8 mouse cellular contexts compared by ENCODE assay signal in genomic region chr11:96645538-96646037, GRCm38 (mm10).
A peak's percentile ranks its signal among the peaks of the same experiment; 100 is the strongest.
DNase-seq lines count a peak whose midpoint lies in the region; ATAC-seq lines count a peak whose summit lies in the region.

No protein-coding gene starts in this region.

- WGBS in embryonic facial prominence, embryonic 13.5 days, result 32% methylated on average over 10 of the region's 10 CpGs
- 40% methylated on average over 10 of the region's 10 CpGs for WGBS in kidney, embryonic 15.5 days
- 44% methylated on average over 10 of the region's 10 CpGs for WGBS in liver, embryonic 12.5 days (ENCODE audit: insufficient replicate concordance)

- H3K9ac ChIP-seq in embryonic facial prominence, embryonic 13.5 days, result no peak overlapping the region
- H3K9ac ChIP-seq in kidney, embryonic 15.5 days, result no peak overlapping the region
- no peak overlapping the region for H3K9ac ChIP-seq in liver, embryonic 12.5 days

- peaks cover 8% of the 10 kb centered on the region; the same call in 1 of the 2 replicates for H3K27me3 ChIP-seq in embryonic facial prominence, embryonic 13.5 days
- H3K27me3 ChIP-seq in kidney, embryonic 15.5 days, result no peaks in the 10 kb centered on the region
- no peaks in the 10 kb centered on the region for H3K27me3 ChIP-seq in liver, embryonic 12.5 days (replicated peaks)

- no peak overlapping the region for H3K4me3 ChIP-seq in embryonic facial prominence, embryonic 13.5 days
- H3K4me3 ChIP-seq in kidney, embryonic 15.5 days (replicated peaks), result no peak overlapping the region
- H3K4me3 ChIP-seq in liver, embryonic 12.5 days, result no peak overlapping the region

- peak; percentile 12 to 46 for DNase-seq in cerebellum, postnatal 14 days
- peak; percentile 63 to 69 for DNase-seq in heart, adult 9 months (ENCODE audit: low spot score in 2 of 2)
- DNase-seq in right cerebral cortex, postnatal 14 days, result peak; percentile 48
- DNase-seq in urinary bladder, postnatal 10 days (ENCODE audit: low spot score), result no peak

- no peaks in the 10 kb centered on the region for H3K9me3 ChIP-seq in embryonic facial prominence, embryonic 13.5 days
- H3K9me3 ChIP-seq in kidney, embryonic 15.5 days (replicated peaks), result no peaks in the 10 kb centered on the region
- H3K9me3 ChIP-seq in liver, embryonic 12.5 days (replicated peaks), result no peaks in the 10 kb centered on the region

- ATAC-seq in cerebellum, adult (ENCODE audit: insufficient number of reproducible peaks, low FRiP score, low TSS enrichment), result no peak
- ATAC-seq in embryonic facial prominence, embryonic 13.5 days (ENCODE audit: insufficient number of reproducible peaks, insufficient read depth, low FRiP score, low TSS enrichment, low read depth), result no peak
- no peak for ATAC-seq in kidney, embryonic 15.5 days (replicated peaks; ENCODE audit: low FRiP score)
- no peak for ATAC-seq in liver, embryonic 12.5 days

- peaks cover 7% of the 10 kb centered on the region for H3K4me1 ChIP-seq in embryonic facial prominence, embryonic 13.5 days
- peaks cover 53% of the 10 kb centered on the region for H3K4me1 ChIP-seq in kidney, embryonic 15.5 days
- no peaks in the 10 kb centered on the region for H3K4me1 ChIP-seq in liver, embryonic 12.5 days

- H3K4me2 ChIP-seq in embryonic facial prominence, embryonic 13.5 days, result peak overlapping the region; percentile 20; the same call in 1 of the 2 replicates
- H3K4me2 ChIP-seq in kidney, embryonic 15.5 days, result peak overlapping the region; percentile 21; the same call in 1 of the 2 replicates
- no peak overlapping the region for H3K4me2 ChIP-seq in liver, embryonic 12.5 days

- no peaks in the 10 kb centered on the region for H3K36me3 ChIP-seq in embryonic facial prominence, embryonic 13.5 days
- no peaks in the 10 kb centered on the region for H3K36me3 ChIP-seq in kidney, embryonic 15.5 days
- no peaks in the 10 kb centered on the region for H3K36me3 ChIP-seq in liver, embryonic 12.5 days

- H3K27ac ChIP-seq in embryonic facial prominence, embryonic 13.5 days, result no peak overlapping the region
- peak overlapping the region; percentile 77 for H3K27ac ChIP-seq in kidney, embryonic 15.5 days
- peak overlapping the region; percentile 18 for H3K27ac ChIP-seq in liver, embryonic 12.5 days
